Mouse (Mus musculus): ENCODE data around the gene Chst8.

The Chst8 gene

DNA sequence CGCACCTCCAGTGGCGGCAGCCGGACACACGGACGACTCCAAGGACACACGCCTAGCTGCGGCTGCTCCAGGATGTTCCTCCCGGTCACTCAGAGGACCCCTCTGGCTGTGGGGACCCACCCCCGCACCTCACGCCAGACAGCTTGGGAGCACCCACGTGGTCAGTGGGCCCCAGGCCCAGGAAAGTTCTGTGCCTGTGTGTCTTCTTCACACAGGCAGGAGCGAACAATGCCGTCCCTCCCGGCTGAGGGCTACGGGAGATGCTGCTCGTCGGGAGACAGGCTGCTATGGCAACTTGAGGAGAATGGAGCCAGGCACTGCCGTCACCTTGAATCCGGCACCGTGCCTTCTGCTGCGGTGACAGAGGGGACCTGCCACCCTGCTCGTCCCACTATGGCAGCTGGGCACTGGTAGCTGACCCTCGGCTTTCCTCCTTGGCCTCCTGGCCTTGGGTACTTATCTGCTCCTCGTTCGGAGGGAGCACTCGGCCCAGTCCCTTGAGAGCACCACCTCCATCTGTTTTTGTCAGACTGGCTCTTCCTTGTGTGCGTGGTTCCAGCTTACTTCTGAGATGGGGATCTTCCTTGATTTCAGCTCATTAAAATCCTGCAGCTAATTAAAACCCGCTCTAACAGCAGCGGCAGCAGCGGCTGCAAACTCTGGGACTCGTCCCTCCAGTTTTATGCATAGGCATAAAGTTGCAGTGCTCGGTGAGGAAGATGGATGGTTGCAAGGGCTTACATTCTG is 59.2 kb downstream of the Chst8 start:
- in situ Hi-C loops (cut with MboI; ENCODE audit: low sequenced_read_pairs), result no loop called here

DNA sequence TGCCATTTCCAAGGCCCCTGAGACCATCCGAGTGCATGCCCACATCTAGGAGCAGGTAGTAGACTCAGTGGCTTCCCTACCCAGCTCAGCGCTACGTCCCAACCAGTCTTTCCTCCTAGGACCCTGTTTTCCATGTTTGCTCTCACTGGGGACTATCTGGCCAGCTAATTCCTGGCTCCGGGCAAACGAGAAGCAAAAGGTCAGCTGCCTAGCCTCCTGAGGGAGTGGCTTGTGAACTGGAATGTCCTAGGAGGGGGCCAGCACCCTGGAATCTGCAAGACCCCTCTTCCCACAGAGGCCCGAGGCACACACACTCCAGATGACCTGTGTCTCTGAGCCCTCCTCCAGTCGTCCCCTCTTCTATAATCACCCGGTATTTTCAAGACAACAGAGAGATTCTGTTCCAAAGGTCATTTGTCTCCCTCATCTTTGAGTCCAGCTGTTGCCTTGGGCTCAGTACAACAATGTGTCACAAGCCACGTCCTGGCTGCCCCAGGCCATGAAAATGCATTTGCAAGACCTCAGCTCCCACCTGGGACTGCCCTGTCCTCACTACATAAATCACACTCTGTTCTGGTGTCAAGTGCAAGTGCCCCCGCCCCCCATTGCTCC is 60.3 kb downstream of the Chst8 start:
- in situ Hi-C loops (cut with MboI; ENCODE audit: low sequenced_read_pairs), result no loop called here

- in situ Hi-C loops (cut with MboI; ENCODE audit: low sequenced_read_pairs), result no loop called here
These were observed 62.2 kb downstream of the Chst8 start for GRCm38 (mm10) chr7:34750350-34750749.

DNA sequence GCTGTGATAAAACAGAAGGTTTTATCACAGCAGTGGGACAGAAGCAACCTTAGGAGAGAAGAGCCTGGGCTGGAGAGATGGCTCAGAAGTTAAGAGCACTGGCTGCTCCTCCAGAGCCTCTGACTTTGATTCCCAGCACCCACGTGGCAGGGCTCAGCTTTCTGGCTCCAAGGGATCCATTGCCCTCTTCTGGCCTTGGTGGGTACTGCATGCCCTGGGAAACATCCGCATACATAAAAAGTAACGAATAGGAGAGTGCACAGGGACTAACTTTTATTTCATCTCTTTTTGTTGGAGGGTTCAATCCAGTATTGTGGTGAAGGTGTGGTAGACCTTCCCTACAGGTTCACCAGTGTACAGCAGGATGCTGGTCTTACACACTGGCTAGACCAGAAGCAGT is 62.8 kb downstream of the Chst8 start:
- in situ Hi-C loops (cut with MboI; ENCODE audit: low sequenced_read_pairs), result no loop called here

GRCm38 (mm10) chr7:34748501-34748900 is 64.0 kb downstream of the Chst8 start:
- in situ Hi-C loops (cut with MboI; ENCODE audit: low sequenced_read_pairs), result no loop called here

- in situ Hi-C loops (cut with MboI; ENCODE audit: low sequenced_read_pairs), result no loop called here
These were observed 64.8 kb downstream of the Chst8 start for GRCm38 (mm10) chr7:34747661-34748060.

DNA sequence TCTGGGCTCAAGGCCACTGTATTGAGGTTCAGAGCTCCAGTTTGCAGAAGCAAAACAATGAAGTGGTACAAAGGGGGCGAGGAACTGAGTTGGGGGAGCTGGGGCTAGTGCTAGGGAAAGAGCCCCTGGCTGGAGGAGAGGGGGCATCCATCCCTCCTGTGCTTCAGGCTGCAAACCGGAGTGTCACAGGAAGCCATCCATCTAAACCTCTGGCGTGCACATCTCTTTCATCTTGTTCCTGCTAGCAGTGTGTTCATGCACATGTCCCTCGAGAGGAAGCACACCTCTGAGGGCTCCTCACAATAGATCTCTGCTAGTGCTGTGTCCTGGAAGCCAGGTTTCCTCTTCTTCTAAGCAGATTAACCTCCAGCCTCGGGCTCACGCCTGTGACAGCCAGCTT is 65.9 kb downstream of the Chst8 start:
- in situ Hi-C loops (cut with MboI; ENCODE audit: low sequenced_read_pairs), result no loop called here

DNA sequence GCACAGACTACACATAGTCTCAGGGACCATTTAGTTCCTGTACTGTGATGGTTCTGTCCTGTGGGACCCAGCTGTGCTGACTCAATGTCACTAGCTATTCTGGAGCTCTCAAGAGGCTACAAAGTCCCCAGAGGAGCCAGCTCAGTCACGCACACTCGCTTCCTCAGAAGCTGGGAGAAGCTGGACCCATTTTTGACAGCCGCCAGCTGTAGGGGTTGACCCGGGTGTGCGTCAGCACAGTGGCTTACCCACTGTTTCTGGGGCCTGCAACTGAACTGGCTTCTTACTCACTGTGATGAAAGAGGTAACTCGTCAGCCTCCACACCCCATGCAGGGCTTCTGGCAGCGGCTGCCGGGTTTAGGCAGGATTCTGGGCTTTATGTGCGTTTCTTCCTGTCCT is 66.3 kb downstream of the Chst8 start:
- in situ Hi-C loops (cut with MboI; ENCODE audit: low sequenced_read_pairs), result no loop called here

DNA sequence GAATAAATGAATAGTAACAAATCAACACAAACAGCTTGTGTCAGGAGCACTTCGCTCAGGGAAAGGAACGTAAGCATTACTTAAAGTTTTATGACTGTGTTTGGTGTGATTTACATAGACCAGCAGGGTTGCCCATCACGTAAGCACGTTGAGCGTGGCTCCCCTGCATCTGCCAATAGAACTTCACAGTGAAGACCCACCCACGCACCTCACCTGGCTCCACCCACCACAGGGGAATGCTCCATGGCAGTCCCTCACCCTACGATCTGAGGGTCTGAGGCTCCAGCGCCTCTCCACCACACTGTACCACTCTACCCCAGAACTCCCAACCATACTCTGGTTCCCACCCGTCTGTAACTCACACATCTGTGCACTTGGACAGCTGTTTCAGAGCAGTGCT is 67.1 kb downstream of the Chst8 start:
- in situ Hi-C loops (cut with MboI; ENCODE audit: low sequenced_read_pairs), result no loop called here

GRCm38 (mm10) chr7:34744994-34745393 is 67.5 kb downstream of the Chst8 start:
- in situ Hi-C loops (cut with MboI; ENCODE audit: low sequenced_read_pairs), result no loop called here

- in situ Hi-C loops (cut with MboI; ENCODE audit: low sequenced_read_pairs), result no loop called here
These were observed 69.0 kb downstream of the Chst8 start for GRCm38 (mm10) chr7:34743411-34744085.

- in situ Hi-C loops (cut with MboI; ENCODE audit: low sequenced_read_pairs), result no loop called here
These were observed 73.1 kb downstream of the Chst8 start for GRCm38 (mm10) chr7:34739371-34739770.

DNA sequence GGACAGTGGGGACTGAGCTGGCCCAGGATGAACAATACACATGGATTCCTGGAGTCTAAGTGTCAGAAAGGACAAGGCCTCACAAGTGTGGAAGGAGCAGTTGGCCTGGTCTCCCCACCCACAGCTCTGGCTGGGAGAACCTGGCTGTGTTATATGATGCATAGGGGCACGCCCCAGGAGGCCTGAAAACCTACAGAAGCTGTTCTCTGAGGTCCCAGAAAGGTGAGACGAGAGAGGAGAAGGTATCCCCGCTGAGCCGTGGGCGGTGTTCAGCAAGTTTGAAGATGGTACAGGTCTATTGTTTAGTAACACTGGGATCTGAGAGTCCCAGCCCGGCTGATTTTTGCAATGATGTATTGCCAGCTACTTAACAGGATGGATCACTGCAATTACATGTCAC is 75.3 kb downstream of the Chst8 start:
- in situ Hi-C loops (cut with MboI; ENCODE audit: low sequenced_read_pairs), result no loop called here

GRCm38 (mm10) chr7:34734348-34734747 is 78.2 kb downstream of the Chst8 start:
- in situ Hi-C loops (cut with MboI; ENCODE audit: low sequenced_read_pairs), result no loop called here

DNA sequence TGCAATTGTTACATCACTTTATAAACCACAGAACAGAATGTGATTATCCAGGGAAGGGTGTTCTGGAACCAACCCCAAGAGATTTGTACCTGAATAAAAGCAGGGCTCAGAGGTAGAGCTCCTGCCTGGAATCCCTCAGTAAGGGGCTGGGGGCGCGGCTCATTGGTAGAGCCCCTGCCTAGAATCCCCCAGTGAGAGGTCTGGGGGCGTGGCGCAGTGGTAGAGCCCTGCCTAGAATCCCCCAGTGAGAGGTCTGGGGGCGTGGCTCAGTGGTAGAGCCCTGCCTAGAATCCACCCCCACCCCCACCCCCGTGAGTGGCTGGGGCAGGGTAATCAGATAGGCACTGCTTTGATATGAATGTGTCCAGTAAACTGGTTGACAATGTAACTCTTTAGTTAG is 83.6 kb downstream of the Chst8 start:
- in situ Hi-C loops (cut with MboI; ENCODE audit: low sequenced_read_pairs), result loop anchor here (10.0 kb wide), 1 partner anchor 54 kb away; no protein-coding TSS in a partner anchor

DNA sequence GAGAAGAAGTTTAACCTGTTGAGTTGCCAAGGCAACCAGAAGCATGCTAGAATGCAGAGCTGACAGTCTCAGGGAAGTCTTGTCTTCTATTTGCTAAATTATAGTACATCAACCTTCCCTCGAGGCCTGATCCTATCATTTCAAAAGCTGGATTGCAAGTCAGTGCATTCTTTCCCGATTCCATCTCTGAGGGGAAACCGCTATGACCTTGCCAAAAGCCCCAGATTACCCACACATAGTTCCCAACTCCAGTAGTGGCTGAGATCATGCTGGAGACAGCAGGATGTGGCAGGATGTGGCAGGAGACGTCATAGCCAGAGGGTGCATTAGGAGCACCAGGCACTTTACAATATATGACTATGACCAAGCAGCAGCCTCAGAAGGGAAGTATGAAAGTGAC is 87.3 kb downstream of the Chst8 start:
- in situ Hi-C loops (cut with MboI; ENCODE audit: low sequenced_read_pairs), result loop anchor here (10.0 kb wide), 1 partner anchor 50 kb away; no protein-coding TSS in a partner anchor

DNA sequence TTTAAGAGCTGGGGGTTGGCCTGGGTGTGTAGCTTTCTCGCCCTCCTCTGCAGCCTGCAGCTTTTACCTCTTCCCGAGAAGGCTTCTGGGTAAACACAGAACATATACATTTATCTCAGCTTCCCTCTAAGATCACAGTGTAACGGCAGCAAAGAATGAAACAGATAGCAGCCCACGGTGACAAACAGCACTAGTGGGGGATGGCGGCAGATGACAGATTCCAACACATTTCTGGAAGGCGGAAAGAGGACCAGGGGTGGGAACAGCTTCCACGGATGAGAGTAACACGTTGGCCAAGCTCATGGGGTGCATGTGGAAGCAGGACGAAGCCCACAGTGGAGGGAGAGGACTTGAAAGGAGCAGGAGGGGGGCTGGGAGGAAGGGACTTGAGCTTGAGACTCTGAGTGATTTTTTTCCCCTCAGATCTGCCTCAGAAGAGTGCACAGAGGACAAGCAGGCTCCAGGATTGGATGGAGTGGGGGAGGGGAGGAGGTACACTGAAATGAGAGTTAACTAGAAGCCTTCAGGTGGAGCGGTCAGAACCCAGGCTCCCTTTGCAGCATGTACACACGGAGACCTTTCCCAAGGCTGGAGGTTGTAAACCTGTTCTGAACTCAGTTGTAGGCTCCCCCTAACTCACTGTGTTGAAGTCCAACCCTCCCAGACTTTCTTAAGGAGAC is 89.8 kb downstream of the Chst8 start:
- in situ Hi-C loops (cut with MboI; ENCODE audit: low sequenced_read_pairs), result loop anchor here (10.0 kb wide), 1 partner anchor 48 kb away; no protein-coding TSS in a partner anchor

GRCm38 (mm10) chr7:34722151-34722550 is 90.4 kb downstream of the Chst8 start:
- in situ Hi-C loops (cut with MboI; ENCODE audit: low sequenced_read_pairs), result loop anchor here (10.0 kb wide), 1 partner anchor 47 kb away; no protein-coding TSS in a partner anchor

GRCm38 (mm10) chr7:34721650-34722048 is 90.9 kb downstream of the Chst8 start:
- in situ Hi-C loops (cut with MboI; ENCODE audit: low sequenced_read_pairs), result loop anchor here (10.0 kb wide), 1 partner anchor 47 kb away; no protein-coding TSS in a partner anchor

- in situ Hi-C loops (cut with MboI; ENCODE audit: low sequenced_read_pairs), result loop anchor here (10.0 kb wide), 1 partner anchor 46 kb away; no protein-coding TSS in a partner anchor
These were observed 91.4 kb downstream of the Chst8 start for GRCm38 (mm10) chr7:34720882-34721649.
